Mouse (Mus musculus) midbrain, embryonic 14.5 days (tissue): ENCODE measurements around the gene Hemk1. TPM values are rescaled to one million over a fixed set of nuclear protein-coding genes. Genes with fewer than 3 reads are reported as not detected.
A peak's percentile ranks its signal among the peaks of the same experiment; 100 is the strongest.

ENCODE experiments used
- ATAC-seq: fragments of 200-750 bp; cut with Nextera tagmentation; 2 replicates; pipeline ENCODE4 v1.8.0; 2017; ENCODE audit warnings: moderate number of reproducible peaks, moderate library complexity; ENCODE audit not compliant: low FRiP score, low TSS enrichment
- DNase-seq: peaks from one replicate; pipeline ENCODE4 v3.0.0-alpha.2; 2015
- H3K27ac ChIP-seq: fragments of 300-500 bp; sonication (generic); replicated peaks from 2 replicates; pipeline ENCODE4 v1.5.1; 2014; ENCODE audit warnings: mild to moderate bottlenecking, low read depth, low read length, moderate library complexity
- H3K27me3 ChIP-seq: fragments of 300-500 bp; sonication (generic); 2 replicates; pipeline ENCODE4 v1.6.1; 2014; ENCODE audit warnings: low read length, control low read depth, mixed read lengths; ENCODE audit not compliant: control insufficient read depth, insufficient read depth
- H3K36me3 ChIP-seq: fragments of 300-500 bp; sonication (generic); 2 replicates; pipeline ENCODE4 v1.6.1; 2014; ENCODE audit warnings: low read length, control low read depth; ENCODE audit not compliant: control insufficient read depth, insufficient read depth
- H3K4me1 ChIP-seq: fragments of 300-500 bp; sonication (generic); 2 replicates; pipeline ENCODE4 v1.6.1; 2014; ENCODE audit warnings: mild to moderate bottlenecking, antibody characterized with exemption, low read length, control low read depth; ENCODE audit not compliant: control insufficient read depth, insufficient read depth
- H3K4me2 ChIP-seq: fragments of 300-500 bp; sonication (generic); 2 replicates; pipeline ENCODE4 v1.6.1; 2014; ENCODE audit warnings: mild to moderate bottlenecking, low read length, moderate library complexity
- H3K4me3 ChIP-seq: fragments of 300-500 bp; sonication (generic); replicated peaks from 2 replicates; pipeline ENCODE4 v1.5.1; 2014; ENCODE audit warnings: low read depth, low read length
- H3K9ac ChIP-seq: fragments of 300-500 bp; sonication (generic); replicated peaks from 2 replicates; pipeline ENCODE4 v1.6.1; 2014; ENCODE audit warnings: mild to moderate bottlenecking, low read length, moderate library complexity
- H3K9me3 ChIP-seq: fragments of 300-500 bp; sonication (generic); 2 replicates; pipeline ENCODE4 v1.6.1; 2016; ENCODE audit warnings: low read length, control low read depth, mixed read lengths; ENCODE audit not compliant: control insufficient read depth
- WGBS: fragments of 180-500 bp; shearing (Covaris S2); extraction: QIAGEN DNeasy Blood & Tissue Kit; methylation state at CpG from one replicate; pipeline ENCODE4 v1.1.7; 2014; 5-methylcytosine and 5-hydroxymethylcytosine counted together
- polyA plus RNA-seq: library from polyadenylated mRNA; unstranded; fragments of >200 nt; fragmentation: Nextera tagmentation; extraction: Ambion mirVana; gene quantifications from 2 replicates; pipeline ENCODE4 v1.2.1, GENCODE M21; 2014

The Hemk1 gene
- polyA plus RNA-seq, 1 experiment from 2014 or later, result 21.7 TPM

- Histone ChIP-seq H3K27me3 (no peaks in the 10 kb centered on the region), H3K4me3 (no peak overlapping the region), H3K4me1 (no peaks in the 10 kb centered on the region), H3K36me3 (peaks cover 18% of the 10 kb centered on the region), H3K27ac (no peak overlapping the region), H3K9ac (no peak overlapping the region), H3K9me3 (no peaks in the 10 kb centered on the region), H3K4me2 (no peak overlapping the region)
- no peak for DNase-seq
- 85% methylated on average over 9 of the region's 9 CpGs for WGBS
- ATAC-seq, result no peak
Measured at GRCm38 (mm10) chr9:107303121-107303820, 34.9 kb downstream of the Hemk1 start.

GRCm38 (mm10) chr9:107302592-107302991 lies 35.6 kb downstream of the Hemk1 start:
- no peak for ATAC-seq
- H3K36me3 ChIP-seq, result peaks cover 18% of the 10 kb centered on the region
- DNase-seq, result no peak
- H3K4me2 ChIP-seq, result no peak overlapping the region
- no peaks in the 10 kb centered on the region for H3K27me3 ChIP-seq
- H3K9ac ChIP-seq, result no peak overlapping the region
- no peaks in the 10 kb centered on the region for H3K9me3 ChIP-seq
- H3K27ac ChIP-seq, result no peak overlapping the region
- WGBS, result 90% methylated on average over 7 of the region's 7 CpGs
- H3K4me1 ChIP-seq, result peaks cover 4% of the 10 kb centered on the region; the same call in 1 of the 2 replicates
- no peak overlapping the region for H3K4me3 ChIP-seq

- H3K4me2 ChIP-seq, result no peak overlapping the region
- no peak for DNase-seq
- H3K9me3 ChIP-seq, result no peaks in the 10 kb centered on the region
- no peak overlapping the region for H3K9ac ChIP-seq
- H3K4me3 ChIP-seq, result no peak overlapping the region
- H3K36me3 ChIP-seq, result peaks cover 18% of the 10 kb centered on the region
- no peak for ATAC-seq
- no peak overlapping the region for H3K27ac ChIP-seq
- WGBS, result 88% methylated on average over 17 of the region's 17 CpGs
- H3K27me3 ChIP-seq, result no peaks in the 10 kb centered on the region
- peaks cover 9% of the 10 kb centered on the region; the same call in 1 of the 2 replicates for H3K4me1 ChIP-seq
Measured at GRCm38 (mm10) chr9:107301554-107302331, 36.4 kb downstream of the Hemk1 start.

GRCm38 (mm10) chr9:107300224-107300973 lies 37.8 kb downstream of the Hemk1 start:
- no peaks in the 10 kb centered on the region for H3K9me3 ChIP-seq
- no peaks in the 10 kb centered on the region for H3K27me3 ChIP-seq
- 93% methylated on average over 30 of the region's 30 CpGs for WGBS
- DNase-seq, result no peak
- no peak for ATAC-seq
- no peak overlapping the region for H3K4me2 ChIP-seq
- peaks cover 18% of the 10 kb centered on the region for H3K36me3 ChIP-seq
- no peak overlapping the region for H3K4me3 ChIP-seq
- H3K4me1 ChIP-seq, result peaks cover 13% of the 10 kb centered on the region
- no peak overlapping the region for H3K9ac ChIP-seq
- no peak overlapping the region for H3K27ac ChIP-seq

- DNase-seq (no peak), ATAC-seq (no peak)
- Histone ChIP-seq H3K27ac (no peak overlapping the region), H3K27me3 (no peaks in the 10 kb centered on the region), H3K9me3 (no peaks in the 10 kb centered on the region), H3K4me2 (no peak overlapping the region), H3K36me3 (peaks cover 18% of the 10 kb centered on the region), H3K4me3 (no peak overlapping the region), H3K4me1 (peaks cover 13% of the 10 kb centered on the region), H3K9ac (no peak overlapping the region)
- 92% methylated on average over 7 of the region's 7 CpGs for WGBS
Measured at GRCm38 (mm10) chr9:107299783-107300182, 38.4 kb downstream of the Hemk1 start.

- Histone ChIP-seq H3K27ac (no peak overlapping the region), H3K9me3 (no peaks in the 10 kb centered on the region), H3K4me3 (no peak overlapping the region), H3K9ac (no peak overlapping the region), H3K4me2 (no peak overlapping the region), H3K4me1 (peaks cover 13% of the 10 kb centered on the region), H3K36me3 (peaks cover 18% of the 10 kb centered on the region), H3K27me3 (no peaks in the 10 kb centered on the region)
- no peak for ATAC-seq
- no peak for DNase-seq
- WGBS, result 90% methylated on average over 6 of the region's 6 CpGs
Measured at GRCm38 (mm10) chr9:107298876-107299275, 39.3 kb downstream of the Hemk1 start.

- no peaks in the 10 kb centered on the region for H3K27me3 ChIP-seq
- H3K9me3 ChIP-seq, result no peaks in the 10 kb centered on the region
- WGBS, result 90% methylated on average over 8 of the region's 8 CpGs
- H3K27ac ChIP-seq, result no peak overlapping the region
- no peak overlapping the region for H3K4me3 ChIP-seq
- no peak for DNase-seq
- peaks cover 18% of the 10 kb centered on the region for H3K36me3 ChIP-seq
- peaks cover 13% of the 10 kb centered on the region for H3K4me1 ChIP-seq
- H3K9ac ChIP-seq, result no peak overlapping the region
- ATAC-seq, result no peak
- no peak overlapping the region for H3K4me2 ChIP-seq
Measured at GRCm38 (mm10) chr9:107298059-107298780, 39.9 kb downstream of the Hemk1 start.

- Histone ChIP-seq H3K4me2 (peak overlapping the region; percentile 95), H3K36me3 (peaks cover 18% of the 10 kb centered on the region), H3K27ac (no peak overlapping the region), H3K9me3 (no peaks in the 10 kb centered on the region), H3K4me3 (peak overlapping the region; percentile 71), H3K9ac (0 out of 2 replicates have a peak overlapping the region, but pooled peaks have one; percentile 66), H3K4me1 (peaks cover 13% of the 10 kb centered on the region), H3K27me3 (no peaks in the 10 kb centered on the region)
- ATAC-seq (no peak), DNase-seq (no peak)
- 86% methylated on average over 4 of the region's 4 CpGs for WGBS
Measured at GRCm38 (mm10) chr9:107297658-107298057, 40.5 kb downstream of the Hemk1 start.
